ENCODE assay signal across 9 mouse cellular contexts in the genomic region with DNA sequence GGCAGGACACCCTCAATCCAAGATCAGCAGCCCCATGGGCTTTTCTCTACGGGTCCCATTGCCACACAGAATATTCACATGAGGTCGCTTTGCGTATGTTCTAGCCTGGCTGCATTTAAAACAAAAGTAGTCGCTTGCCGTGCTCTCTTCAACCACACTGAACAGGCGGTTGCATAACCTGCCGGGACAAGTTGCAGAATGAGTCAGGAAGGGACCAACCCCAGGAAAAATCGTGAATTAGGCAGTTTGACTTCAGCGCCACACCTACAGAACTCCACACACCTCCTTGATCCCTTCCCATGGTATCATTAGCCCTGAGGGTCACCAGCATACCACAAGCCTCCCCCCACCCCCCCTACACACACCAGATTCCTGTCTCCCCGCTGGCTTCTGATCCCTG. TPM values are rescaled to one million over a fixed set of nuclear protein-coding genes. Genes with fewer than 3 reads are reported as not detected.
DNase-seq lines count a peak whose midpoint lies in the region.
"Had no signal": no experiment of that assay in that cellular context is flagged by ENCODE, and none has a peak within 500 bp of the region (broad histone marks: within the 10 kb centered on the region; RNA-seq: fewer than 3 reads in every experiment).

No protein-coding gene starts in this region.

- peak; percentile 20 for DNase-seq in adrenal gland, postnatal 10 days
- DNase-seq in adrenal gland, adult 18-20 months (ENCODE audit: low spot score in 2 of 2): no peak
- peak; percentile 32 for DNase-seq in urinary bladder, adult 2 months (ENCODE audit: low spot score)
- DNase-seq in urinary bladder, postnatal 10 days (ENCODE audit: low spot score): no peak
- peak; percentile 74 to 84 for DNase-seq in lung, adult 18-20 months
- no peak for DNase-seq in thymus, postnatal 14 days
- no peak for DNase-seq in cerebellum, adult 8-10 months
- no peak for DNase-seq in c-Kit-positive CD71-positive TER-119-positive erythroid progenitor cells, embryonic 14.5 days (ENCODE audit: low spot score)
- DNase-seq: cerebellum, adult 9-10 months had no signal

RNA-seq across cellular contexts. Expression of gene Ptpn13, which starts 4.4 kb away (rescaled TPM):
- 10 to 100 TPM; 16.3 to 17.4 TPM for total RNA-seq in adrenal gland, postnatal 10 days (2021)
- total RNA-seq in adrenal gland, adult 18-20 months (2021): 10 to 100 TPM; 20.9 to 36.1 TPM
- polyA plus RNA-seq in urinary bladder, adult 2 months (2012; rRNA removed): 37.8 and 42.2 TPM in 2 replicates

Comparison
In these comparisons a context has a peak if more than half of its experiments do, and no peak if none do; other contexts are left out.
1. DNase-seq: peak in adrenal gland, postnatal 10 days (single experiment), urinary bladder, adult 2 months (single experiment) and lung, adult 18-20 months (2 of 2); none in adrenal gland, adult 18-20 months (0 of 2), urinary bladder, postnatal 10 days (single experiment), thymus, postnatal 14 days (single experiment), cerebellum, adult 8-10 months (single experiment) and c-Kit-positive CD71-positive TER-119-positive erythroid progenitor cells, embryonic 14.5 days (single experiment).